In genomic region chr17:14525255-14525654, GRCm38 (mm10) we compare ENCODE assay signal across 15 mouse cellular contexts.
"Had no signal": no experiment of that assay in that cellular context is flagged by ENCODE, and none has a peak within 500 bp of the region (broad histone marks: within the 10 kb centered on the region; RNA-seq: fewer than 3 reads in every experiment).

No protein-coding gene starts in this region.

- H3K4me2 ChIP-seq: limb, embryonic 15.5 days; liver, embryonic 12.5 days; lung, embryonic 14.5 days; midbrain, embryonic 13.5 days had no signal

- H3K9me3 ChIP-seq: limb, embryonic 15.5 days; liver, embryonic 12.5 days; megakaryocyte, embryonic 14.5 days; midbrain, embryonic 13.5 days had no signal

- H3K36me3 ChIP-seq: limb, embryonic 15.5 days; liver, embryonic 12.5 days; midbrain, embryonic 13.5 days had no signal

- H3K27ac ChIP-seq: left cerebral cortex, adult 2 months; limb, embryonic 15.5 days; liver, embryonic 12.5 days; macrophage; midbrain, embryonic 13.5 days had no signal

- DNase-seq: kidney, adult 8-10 months; kidney, postnatal 10 days; kidney, postnatal 4 days; lung, embryonic 14.5 days; lung, postnatal 10 days; right cerebral cortex, postnatal 14 days; thymus, adult 18-20 months; thymus, postnatal 25 days had no signal

- H3K4me1 ChIP-seq: liver, embryonic 12.5 days; midbrain, embryonic 13.5 days had no signal

- H3K9ac ChIP-seq: limb, embryonic 15.5 days; liver, embryonic 12.5 days; lung, embryonic 14.5 days; midbrain, embryonic 13.5 days had no signal

- ATAC-seq: inflammation-experienced regulatory T-cells, adult 6 months; liver, embryonic 12.5 days had no signal

- H3K4me3 ChIP-seq: left cerebral cortex, adult 2 months; limb, embryonic 15.5 days; liver, embryonic 12.5 days; midbrain, embryonic 13.5 days had no signal

- H3K27me3 ChIP-seq: megakaryocyte, embryonic 14.5 days had no signal
